Mouse (Mus musculus) liver, embryonic 12.5 days (tissue): ENCODE data around the gene Tada3. TPM values are rescaled to one million over a fixed set of nuclear protein-coding genes. Genes with fewer than 3 reads are reported as not detected.

Experiments
- ATAC-seq: fragments of 200-750 bp; cut with Nextera tagmentation; 2 replicates; pipeline ENCODE4 v1.8.0; 2017; ENCODE audit warnings: moderate number of reproducible peaks, mild to moderate bottlenecking, moderate library complexity
- H3K27ac ChIP-seq: fragments of 300-500 bp; sonication (generic); 2 replicates; pipeline ENCODE4 v1.5.1; 2016; ENCODE audit warnings: mild to moderate bottlenecking
- H3K27me3 ChIP-seq: fragments of 300-500 bp; sonication (generic); replicated peaks from 2 replicates; pipeline ENCODE4 v1.6.1; 2016; ENCODE audit warnings: mild to moderate bottlenecking, moderate library complexity
- H3K36me3 ChIP-seq: fragments of 300-500 bp; sonication (generic); 2 replicates; pipeline ENCODE4 v1.6.1; 2016; ENCODE audit warnings: mild to moderate bottlenecking, moderate library complexity
- H3K4me1 ChIP-seq: fragments of 300-500 bp; sonication (generic); 2 replicates; pipeline ENCODE4 v1.6.1; 2016
- H3K4me2 ChIP-seq: fragments of 300-500 bp; sonication (generic); 2 replicates; pipeline ENCODE4 v1.6.1; 2016; ENCODE audit warnings: mild to moderate bottlenecking, moderate library complexity
- H3K4me3 ChIP-seq: fragments of 300-500 bp; sonication (generic); 2 replicates; pipeline ENCODE4 v1.5.1; 2016; ENCODE audit warnings: mild to moderate bottlenecking, moderate library complexity
- H3K9ac ChIP-seq: fragments of 300-500 bp; sonication (generic); 2 replicates; pipeline ENCODE4 v1.6.1; 2016; ENCODE audit warnings: mild to moderate bottlenecking, moderate library complexity
- H3K9me3 ChIP-seq: fragments of 300-500 bp; sonication (generic); replicated peaks from 2 replicates; pipeline ENCODE4 v1.6.1; 2016; ENCODE audit warnings: mild to moderate bottlenecking, moderate library complexity
- WGBS: fragments of 180-500 bp; shearing (Covaris S2); methylation state at CpG from one replicate; pipeline ENCODE4 v1.1.7; 2016; ENCODE audit not compliant: insufficient replicate concordance; 5-methylcytosine and 5-hydroxymethylcytosine counted together
- polyA plus RNA-seq: library from polyadenylated mRNA; unstranded; fragments of >200 nt; fragmentation: Nextera tagmentation; extraction: Ambion mirVana; gene quantifications from 2 replicates; pipeline ENCODE4 v1.2.1, GENCODE M21; 2016

Gene Tada3
- polyA plus RNA-seq, 1 experiment from 2014 or later, result 33.3 TPM

DNA sequence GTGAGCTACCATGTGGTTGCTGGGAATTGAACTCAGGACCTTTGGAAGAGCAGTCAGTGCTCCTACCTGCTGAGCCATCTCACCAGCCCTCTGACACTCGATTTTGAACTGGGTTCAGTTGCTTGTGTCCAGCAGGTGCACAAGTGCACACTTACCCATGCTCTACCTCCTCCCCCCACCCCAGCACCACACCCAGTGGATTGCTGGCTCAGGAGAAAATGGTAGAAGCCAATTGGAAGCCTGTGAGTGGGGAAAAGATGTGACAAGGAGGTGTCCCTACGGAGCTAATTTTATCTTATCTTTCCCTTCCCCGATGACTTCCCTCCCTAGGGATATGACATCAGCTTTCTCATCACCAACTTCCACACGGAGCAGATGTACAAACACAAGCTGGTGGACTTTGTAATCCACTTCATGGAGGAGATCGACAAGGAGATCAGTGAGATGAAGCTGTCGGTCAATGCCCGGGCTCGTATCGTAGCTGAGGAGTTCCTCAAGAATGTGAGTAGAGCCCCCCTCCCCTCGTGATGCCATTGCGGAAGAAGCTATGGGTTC, 7.6 kb upstream of the Tada3 start:
- Histone ChIP-seq H3K27ac (no peak overlapping the region), H3K36me3 (peaks cover 100% of the 10 kb centered on the region)

DNA sequence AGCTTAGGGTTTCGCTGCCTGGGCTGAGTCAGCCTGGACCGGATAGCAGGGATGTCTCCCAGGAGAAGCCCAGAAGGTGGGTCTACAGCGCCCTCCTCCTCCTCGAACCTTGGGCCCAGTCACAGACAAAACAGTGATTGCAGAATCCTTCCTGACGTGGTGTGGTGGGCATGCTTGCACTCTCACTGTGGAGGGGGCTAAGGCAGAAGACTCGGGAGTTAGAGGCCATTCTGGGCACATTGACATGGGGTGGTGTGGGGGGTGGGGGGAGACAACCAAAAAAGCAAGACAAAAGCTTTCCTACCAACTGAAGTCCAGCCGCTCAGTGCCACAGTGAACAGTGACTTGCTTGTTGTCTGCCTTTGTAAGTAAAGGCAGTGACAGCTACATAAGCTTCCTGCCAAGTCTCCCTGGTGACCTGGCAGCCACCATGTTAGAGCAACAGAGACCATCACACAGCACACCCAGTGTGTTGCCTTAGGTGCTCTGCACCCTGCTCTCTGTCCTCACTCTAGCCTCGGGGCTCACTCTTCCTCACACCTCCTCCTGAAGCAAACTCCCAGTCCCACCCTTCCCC, 6.8 kb upstream of the Tada3 start:
- ATAC-seq, result no peak
- H3K4me2 ChIP-seq, result no peak overlapping the region
- H3K36me3 ChIP-seq, result peaks cover 95% of the 10 kb centered on the region
- no peaks in the 10 kb centered on the region for H3K9me3 ChIP-seq
- no peak overlapping the region for H3K9ac ChIP-seq
- no peak overlapping the region for H3K4me3 ChIP-seq
- no peak overlapping the region for H3K27ac ChIP-seq
- H3K27me3 ChIP-seq, result no peaks in the 10 kb centered on the region
- peaks cover 19% of the 10 kb centered on the region for H3K4me1 ChIP-seq
- 82% methylated on average over 8 of the region's 8 CpGs for WGBS

More for the DNA sequence above, 7.6 kb upstream of the Tada3 start:
- Histone ChIP-seq H3K27me3 (no peaks in the 10 kb centered on the region), H3K4me1 (peaks cover 12% of the 10 kb centered on the region), H3K9me3 (no peaks in the 10 kb centered on the region), H3K4me3 (no peak overlapping the region), H3K4me2 (no peak overlapping the region), H3K9ac (no peak overlapping the region)
- 77% methylated on average over 11 of the region's 11 CpGs for WGBS
- no peak for ATAC-seq

DNA sequence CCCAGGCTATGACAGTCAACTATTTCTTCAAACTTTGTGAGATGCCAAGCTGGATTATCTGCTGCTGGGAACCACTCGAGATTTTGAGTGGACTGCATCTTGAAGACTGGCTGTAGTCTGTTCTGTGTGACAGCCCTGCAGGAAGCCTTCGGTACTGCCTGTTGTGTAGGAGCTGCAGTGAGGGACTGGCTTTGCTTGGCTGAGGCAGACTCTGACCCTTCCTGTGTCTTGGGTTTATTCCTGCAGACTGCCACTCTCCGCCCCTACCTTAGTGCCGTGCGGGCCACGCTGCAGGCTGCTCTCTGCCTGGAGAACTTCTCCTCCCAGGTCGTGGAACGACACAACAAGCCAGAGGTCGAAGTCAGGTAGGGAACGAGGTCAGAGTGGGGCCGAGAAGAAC, 2.8 kb upstream of the Tada3 start:
- H3K36me3 ChIP-seq, result peaks cover 59% of the 10 kb centered on the region
- ATAC-seq, result no peak
- H3K9me3 ChIP-seq, result no peaks in the 10 kb centered on the region
- H3K4me3 ChIP-seq, result no peak overlapping the region; the same call in 1 of the 2 replicates
- H3K27ac ChIP-seq, result no peak overlapping the region
- H3K4me1 ChIP-seq, result peaks cover 46% of the 10 kb centered on the region
- WGBS, result 87% methylated on average over 11 of the region's 11 CpGs
- no peaks in the 10 kb centered on the region for H3K27me3 ChIP-seq
- peak overlapping the region; percentile 93 for H3K4me2 ChIP-seq
- H3K9ac ChIP-seq, result no peak overlapping the region

DNA sequence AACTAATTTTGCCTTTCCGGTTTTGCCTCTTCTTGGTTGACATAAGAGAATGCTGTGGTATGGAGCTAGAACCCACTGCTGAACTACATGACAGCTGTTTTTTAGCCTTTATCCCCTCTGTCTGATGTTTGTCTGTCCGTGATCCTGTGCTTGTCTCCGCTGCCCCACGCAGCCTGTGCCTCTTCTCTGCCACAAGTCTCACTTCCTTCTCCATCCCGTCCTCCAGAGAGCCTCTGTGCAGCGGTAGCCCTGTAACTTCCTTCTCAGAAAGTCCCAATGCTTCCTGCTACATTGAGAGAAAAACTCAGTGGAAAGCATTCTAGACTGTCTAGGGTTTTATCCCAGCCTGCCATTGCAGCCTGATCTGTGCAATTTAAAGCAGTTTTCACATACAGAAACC, 1.6 kb upstream of the Tada3 start:
- Histone ChIP-seq H3K27me3 (no peaks in the 10 kb centered on the region), H3K36me3 (peaks cover 59% of the 10 kb centered on the region), H3K9me3 (no peaks in the 10 kb centered on the region), H3K9ac (peak overlapping the region; percentile 93), H3K4me1 (peaks cover 56% of the 10 kb centered on the region), H3K27ac (peak overlapping the region; percentile 22; the same call in 1 of the 2 replicates), H3K4me3 (peak overlapping the region; percentile 83), H3K4me2 (peak overlapping the region; percentile 93)
- 24% methylated on average over 6 of the region's 6 CpGs for WGBS
- no peak for ATAC-seq

DNA sequence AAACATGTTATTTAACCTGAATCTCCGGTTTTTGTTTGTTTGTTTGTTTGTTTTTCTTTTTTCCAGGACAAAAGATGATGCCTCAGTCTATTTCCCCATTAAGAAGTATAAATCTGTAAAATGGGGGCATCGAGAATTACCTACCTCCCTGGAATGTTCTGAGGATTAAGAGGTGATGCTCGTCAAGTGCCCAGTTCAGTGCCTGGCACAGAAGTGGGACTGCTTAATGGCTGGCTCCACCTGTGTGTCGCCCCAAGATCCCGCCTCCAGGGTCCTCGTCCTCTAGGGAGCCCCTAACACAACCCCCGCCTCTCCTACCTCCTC, 549 bp downstream of the Tada3 start:
- H3K4me2 ChIP-seq, result peak overlapping the region; percentile 93
- H3K9ac ChIP-seq, result peak overlapping the region; percentile 93
- no peak for ATAC-seq
- H3K4me1 ChIP-seq, result peaks cover 77% of the 10 kb centered on the region
- peaks cover 59% of the 10 kb centered on the region for H3K36me3 ChIP-seq
- H3K9me3 ChIP-seq, result no peaks in the 10 kb centered on the region
- H3K27me3 ChIP-seq, result no peaks in the 10 kb centered on the region
- 6% methylated on average over 7 of the region's 7 CpGs for WGBS
- peak overlapping the region; percentile 97 for H3K27ac ChIP-seq
- peak overlapping the region; percentile 83 for H3K4me3 ChIP-seq

DNA sequence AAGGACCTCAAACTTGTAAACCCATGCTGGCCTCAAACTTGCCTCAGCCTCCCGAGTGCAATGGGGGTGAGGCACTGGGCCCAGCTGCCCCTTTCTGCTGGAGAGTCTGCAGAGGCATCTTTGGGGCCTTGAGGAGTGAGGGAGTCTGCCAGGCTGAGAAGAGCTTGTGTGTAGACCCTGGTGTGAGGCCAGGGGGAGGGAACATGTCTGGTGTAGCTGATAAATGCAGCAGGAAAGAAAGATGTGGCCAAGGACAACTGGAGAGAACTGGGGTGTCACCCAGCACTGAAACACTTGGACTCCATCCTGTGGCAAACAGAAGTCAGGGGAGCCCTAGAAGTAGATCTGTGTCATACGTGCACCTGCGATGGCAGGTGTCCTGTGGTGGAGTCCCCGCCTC, 4.2 kb downstream of the Tada3 start:
- Histone ChIP-seq H3K9me3 (no peaks in the 10 kb centered on the region), H3K4me3 (peak overlapping the region; percentile 14; the same call in 1 of the 2 replicates), H3K4me2 (peak overlapping the region; percentile 55), H3K27me3 (no peaks in the 10 kb centered on the region), H3K9ac (peak overlapping the region; percentile 60), H3K27ac (peak overlapping the region; percentile 84), H3K4me1 (peaks cover 50% of the 10 kb centered on the region), H3K36me3 (peaks cover 73% of the 10 kb centered on the region)
- WGBS, result 54% methylated on average over 4 of the region's 4 CpGs
- peak; percentile 55 for ATAC-seq

DNA sequence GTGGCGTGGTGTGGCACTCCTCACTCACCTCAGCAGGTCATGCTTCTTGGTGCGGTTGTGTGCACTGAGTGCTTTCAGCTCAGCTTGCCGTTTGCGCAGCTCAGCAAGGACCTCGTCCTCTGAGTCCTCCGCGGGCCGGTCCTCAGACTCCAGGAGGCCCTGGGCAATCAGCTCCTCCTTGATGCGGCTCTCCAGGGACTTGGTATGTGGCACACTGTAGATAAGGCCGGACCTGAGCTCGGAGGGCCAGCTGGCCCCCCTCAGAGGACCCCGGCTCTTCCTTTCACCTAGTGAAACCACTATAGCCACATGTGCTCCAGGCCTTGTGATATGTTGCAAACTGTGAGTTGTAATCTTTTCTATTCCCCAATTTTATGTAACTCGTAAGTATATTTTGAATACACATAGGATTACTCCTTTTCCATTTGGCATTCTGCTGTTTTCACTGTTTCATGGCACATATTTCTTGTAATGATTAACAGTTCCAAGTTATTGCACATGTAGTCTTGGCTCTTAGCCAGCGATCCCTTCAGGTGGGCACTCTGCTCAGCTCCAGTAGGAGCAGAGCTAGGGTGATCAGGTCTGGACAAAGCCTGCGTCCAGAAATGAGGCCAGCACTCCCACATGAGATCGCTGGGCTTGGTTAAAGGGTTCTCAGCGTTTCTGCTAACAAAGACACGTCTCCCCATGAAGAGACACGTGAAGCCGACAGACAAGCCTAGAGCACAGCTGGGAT, 7.3 kb downstream of the Tada3 start:
- Histone ChIP-seq H3K36me3 (peaks cover 88% of the 10 kb centered on the region), H3K9ac (no peak overlapping the region), H3K4me2 (no peak overlapping the region), H3K27me3 (no peaks in the 10 kb centered on the region), H3K4me3 (no peak overlapping the region), H3K9me3 (no peaks in the 10 kb centered on the region), H3K4me1 (peaks cover 33% of the 10 kb centered on the region), H3K27ac (no peak overlapping the region)
- no peak for ATAC-seq
- 85% methylated on average over 20 of the region's 20 CpGs for WGBS

DNA sequence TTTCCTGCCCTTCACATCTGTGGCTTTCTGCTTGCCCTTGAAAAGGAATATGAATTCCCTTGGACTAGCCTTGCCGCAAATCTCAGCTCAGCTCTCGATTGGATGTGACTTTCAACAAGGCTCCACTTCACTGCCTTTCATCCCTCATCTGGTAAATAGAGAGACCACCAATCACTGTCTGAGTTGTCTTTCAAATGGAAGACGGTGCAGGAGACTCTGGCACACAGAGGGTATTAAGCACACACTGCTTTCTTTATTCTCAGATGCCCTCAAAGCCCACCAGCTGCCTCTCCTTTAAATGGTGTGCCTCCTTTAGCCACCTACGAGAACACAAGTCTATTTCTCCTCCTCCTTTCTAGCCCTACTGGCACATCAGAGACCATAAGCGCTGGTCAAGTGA, 9.1 kb downstream of the Tada3 start:
- H3K27ac ChIP-seq, result no peak overlapping the region
- H3K36me3 ChIP-seq, result peaks cover 70% of the 10 kb centered on the region
- H3K9ac ChIP-seq, result no peak overlapping the region
- no peaks in the 10 kb centered on the region for H3K27me3 ChIP-seq
- no peak for ATAC-seq
- WGBS, result 87% methylated on average over 5 of the region's 5 CpGs
- peaks cover 19% of the 10 kb centered on the region for H3K4me1 ChIP-seq
- no peaks in the 10 kb centered on the region for H3K9me3 ChIP-seq
- no peak overlapping the region for H3K4me3 ChIP-seq
- no peak overlapping the region for H3K4me2 ChIP-seq

DNA sequence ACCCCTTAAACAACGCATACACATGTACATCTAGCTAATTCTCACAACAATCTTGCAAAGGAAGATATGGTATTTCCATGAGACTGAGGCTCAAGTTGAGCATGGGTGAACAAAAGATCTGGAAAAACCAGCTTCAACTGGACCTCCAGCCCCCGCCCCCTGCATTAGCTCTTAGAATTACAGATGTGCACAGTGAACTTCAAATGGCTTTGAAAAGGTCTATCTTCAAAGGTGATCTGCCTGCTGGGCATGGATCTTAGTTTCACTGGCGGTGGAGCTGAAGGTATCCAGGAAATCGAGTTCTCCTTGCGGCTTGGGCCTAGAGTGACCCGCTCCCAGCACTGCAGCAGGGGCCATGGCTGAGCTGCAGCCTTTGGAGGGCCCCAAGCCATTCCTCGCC, 9.6 kb downstream of the Tada3 start:
- no peaks in the 10 kb centered on the region for H3K9me3 ChIP-seq
- no peaks in the 10 kb centered on the region for H3K27me3 ChIP-seq
- H3K36me3 ChIP-seq, result peaks cover 65% of the 10 kb centered on the region
- no peak for ATAC-seq
- no peak overlapping the region for H3K4me3 ChIP-seq
- no peak overlapping the region for H3K9ac ChIP-seq
- 86% methylated on average over 7 of the region's 7 CpGs for WGBS
- H3K27ac ChIP-seq, result 0 out of 2 replicates have a peak overlapping the region, but pooled peaks have one; percentile 5
- H3K4me2 ChIP-seq, result no peak overlapping the region
- peaks cover 14% of the 10 kb centered on the region for H3K4me1 ChIP-seq

DNA sequence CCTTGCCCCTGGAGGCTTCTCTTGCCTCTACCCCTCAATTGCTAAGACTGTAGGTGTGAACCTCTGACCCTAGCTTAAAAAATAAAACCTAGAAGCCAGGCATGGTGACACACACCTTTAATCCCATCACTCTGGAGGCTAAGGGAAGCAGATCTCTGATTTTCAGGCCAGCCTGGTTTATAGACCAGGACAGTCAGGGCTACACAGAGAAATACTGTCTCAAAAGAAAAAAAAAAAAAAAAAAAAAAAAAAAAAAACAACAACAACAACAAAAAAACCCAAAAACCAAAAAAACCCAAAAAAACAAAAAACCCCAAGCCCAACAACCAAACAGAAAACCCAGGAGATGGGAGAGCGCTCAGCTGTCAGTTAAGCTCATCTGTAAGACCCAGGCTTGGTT, 10.1 kb downstream of the Tada3 start:
- WGBS, result 97% methylated on average over 1 of the region's 1 CpGs
- Histone ChIP-seq H3K27me3 (no peaks in the 10 kb centered on the region), H3K4me2 (no peak overlapping the region), H3K4me1 (peaks cover 9% of the 10 kb centered on the region), H3K27ac (0 out of 2 replicates have a peak overlapping the region, but pooled peaks have one; percentile 5), H3K9me3 (no peaks in the 10 kb centered on the region), H3K36me3 (peaks cover 60% of the 10 kb centered on the region), H3K9ac (no peak overlapping the region), H3K4me3 (no peak overlapping the region)
- ATAC-seq, result no peak

DNA sequence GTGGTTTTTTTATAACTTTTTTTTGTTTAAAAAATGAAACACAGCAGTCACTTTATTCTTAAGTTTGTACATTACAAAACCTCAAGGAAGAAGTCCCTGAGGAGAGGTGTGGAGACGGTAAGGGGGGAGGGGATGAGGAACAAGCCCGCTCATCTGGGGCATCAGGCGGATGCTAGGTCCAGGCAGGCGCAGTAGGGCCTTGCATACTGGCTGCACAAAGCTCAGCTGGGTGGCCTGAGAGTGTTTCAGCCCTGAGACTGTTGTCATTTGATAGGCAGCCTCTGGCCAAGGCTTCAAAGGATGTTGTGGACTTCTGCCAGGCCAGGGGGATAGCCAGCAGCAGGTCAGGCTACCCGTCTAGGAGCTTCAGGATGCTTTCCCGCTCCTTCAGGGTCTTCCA, 11.0 kb downstream of the Tada3 start:
- Histone ChIP-seq H3K9me3 (no peaks in the 10 kb centered on the region), H3K27me3 (no peaks in the 10 kb centered on the region), H3K4me3 (no peak overlapping the region), H3K4me2 (no peak overlapping the region), H3K27ac (no peak overlapping the region), H3K36me3 (peaks cover 51% of the 10 kb centered on the region), H3K4me1 (0 out of 2 replicates have a peak, but pooled peaks cover 3% of the 10 kb centered on the region), H3K9ac (no peak overlapping the region)
- 87% methylated on average over 6 of the region's 6 CpGs for WGBS
- no peak for ATAC-seq

DNA sequence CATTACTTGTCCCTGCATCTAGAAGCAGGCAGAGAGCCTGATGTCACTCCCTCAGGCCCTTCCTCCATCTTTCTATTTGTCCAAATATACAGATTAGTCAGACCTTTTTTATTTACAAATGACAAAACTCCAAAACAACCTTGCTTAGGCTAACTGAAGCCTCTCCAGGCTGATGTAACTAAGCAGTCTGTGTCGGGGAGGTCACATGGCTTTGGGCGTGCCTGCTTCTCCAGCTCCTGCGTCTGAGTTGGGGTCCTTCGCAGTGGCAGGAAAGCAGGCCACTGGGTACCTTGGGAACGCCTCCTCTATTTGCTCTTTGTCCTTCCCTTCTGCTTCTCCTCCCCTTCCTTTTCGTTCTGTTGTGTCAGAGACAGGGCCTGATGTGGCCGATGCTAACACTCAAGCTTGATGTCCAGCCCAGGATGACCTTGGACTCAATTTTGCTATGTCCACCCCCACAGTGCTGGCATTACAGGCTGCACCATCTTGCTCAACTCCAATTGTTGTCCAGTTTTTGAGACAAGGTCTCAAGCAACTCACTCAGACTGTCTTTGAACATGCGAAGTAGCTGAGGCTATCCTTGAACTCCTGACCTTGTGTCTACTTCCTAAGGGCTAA, 13.1 kb downstream of the Tada3 start:
- Histone ChIP-seq H3K4me1 (0 out of 2 replicates have a peak, but pooled peaks cover 3% of the 10 kb centered on the region), H3K27ac (no peak overlapping the region), H3K9me3 (no peaks in the 10 kb centered on the region), H3K4me2 (no peak overlapping the region), H3K36me3 (peaks cover 31% of the 10 kb centered on the region), H3K27me3 (no peaks in the 10 kb centered on the region), H3K9ac (no peak overlapping the region), H3K4me3 (no peak overlapping the region)
- WGBS, result 64% methylated on average over 8 of the region's 8 CpGs
- no peak for ATAC-seq
